Mouse (Mus musculus) gastrocnemius, postnatal 10 days (tissue): ENCODE measurements around the gene Tll1. TPM values are rescaled to one million over a fixed set of nuclear protein-coding genes. Genes with fewer than 3 reads are reported as not detected.
"Not testable (repeated sequence)": the region's sequence is repeated elsewhere in the genome, so short reads cannot be mapped to it uniquely, and the experiment has no call there.

ENCODE experiments used
- DNase-seq: peaks from one replicate; pipeline ENCODE4 v3.0.0; 2021; ENCODE audit warnings: mixed read lengths
- total RNA-seq, 2 experiments: library from RNA; stranded (reverse); gene quantifications; 2 replicates each; pipeline ENCODE4 v1.2.3; 2021

Tll1 gene
- total RNA-seq, 2 experiments from 2014 or later, result 4.0 to 4.3 TPM

- DNase-seq, result no peak
These were observed 146.2 kb downstream of the Tll1 start for GRCm38 (mm10) chr8:64059867-64060266.

- no peak for DNase-seq
These were observed 148.5 kb downstream of the Tll1 start for GRCm38 (mm10) chr8:64057571-64057970.

DNA sequence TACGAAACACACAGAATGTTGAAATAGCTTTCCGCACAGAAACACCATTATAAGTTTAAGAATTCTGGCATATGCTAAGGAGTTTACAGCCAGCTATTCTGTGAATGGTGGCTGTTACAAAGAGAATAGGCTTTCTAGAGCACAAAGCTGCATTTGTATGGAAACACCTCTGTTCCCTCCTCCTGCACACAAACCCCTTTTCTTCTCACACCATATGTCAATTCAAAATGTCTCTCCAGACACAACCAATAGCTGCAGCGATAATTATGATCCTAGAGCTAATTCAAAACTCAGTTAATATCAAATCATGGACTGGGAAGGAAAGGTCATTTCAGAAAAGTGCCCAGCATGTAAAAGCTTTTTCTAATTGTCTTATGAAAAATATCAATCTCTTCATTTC, 157.5 kb downstream of the Tll1 start:
- DNase-seq, result no peak

DNA sequence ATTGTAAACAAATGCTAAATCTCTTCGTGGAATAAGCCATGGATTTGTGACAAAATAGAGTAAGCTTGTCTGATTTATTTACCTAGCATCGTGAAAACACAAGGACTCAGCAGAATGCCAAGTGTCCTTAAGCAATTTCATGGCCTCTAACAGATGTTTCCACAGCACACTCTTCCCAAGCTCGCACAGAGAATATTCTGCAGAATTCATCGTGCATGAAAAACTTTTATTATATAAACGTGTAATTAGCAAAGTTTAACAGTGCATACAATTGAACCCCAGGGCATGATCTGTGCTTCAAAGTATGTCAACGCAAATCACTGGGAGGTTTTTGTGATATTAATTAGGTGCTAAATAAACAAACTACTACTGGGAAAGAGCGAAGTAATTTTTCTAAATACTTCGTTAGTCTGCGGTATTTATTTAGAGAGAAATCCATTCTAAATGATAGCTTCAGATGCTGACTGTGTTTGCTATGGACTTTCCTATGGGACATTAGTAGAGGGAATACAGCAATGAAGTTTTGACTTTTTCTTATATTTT, 158.0 kb downstream of the Tll1 start:
- DNase-seq, result no peak

GRCm38 (mm10) chr8:64041303-64041884, 164.7 kb downstream of the Tll1 start:
- no peak for DNase-seq

GRCm38 (mm10) chr8:64030672-64031385, 175.2 kb downstream of the Tll1 start:
- DNase-seq, result no peak

DNA sequence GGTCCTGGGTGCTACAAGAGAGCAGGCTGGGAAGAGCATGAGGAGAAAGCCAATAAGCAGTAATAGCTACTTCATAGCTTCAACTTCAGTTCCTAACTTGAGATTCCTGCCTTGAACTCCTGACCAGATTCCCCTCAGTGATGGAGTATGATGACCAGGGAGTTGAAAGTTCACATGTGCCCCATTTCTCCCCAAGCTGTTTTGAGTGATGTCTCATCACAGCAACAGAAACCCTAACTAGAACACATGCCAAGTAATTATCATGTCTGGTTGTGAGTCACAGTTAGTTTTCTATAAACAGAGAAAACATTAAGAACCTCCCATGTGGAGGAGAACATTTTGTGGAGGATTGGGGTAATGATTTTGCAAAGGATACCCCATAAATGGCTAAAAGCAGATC, 176.0 kb downstream of the Tll1 start:
- DNase-seq, result no peak

DNA sequence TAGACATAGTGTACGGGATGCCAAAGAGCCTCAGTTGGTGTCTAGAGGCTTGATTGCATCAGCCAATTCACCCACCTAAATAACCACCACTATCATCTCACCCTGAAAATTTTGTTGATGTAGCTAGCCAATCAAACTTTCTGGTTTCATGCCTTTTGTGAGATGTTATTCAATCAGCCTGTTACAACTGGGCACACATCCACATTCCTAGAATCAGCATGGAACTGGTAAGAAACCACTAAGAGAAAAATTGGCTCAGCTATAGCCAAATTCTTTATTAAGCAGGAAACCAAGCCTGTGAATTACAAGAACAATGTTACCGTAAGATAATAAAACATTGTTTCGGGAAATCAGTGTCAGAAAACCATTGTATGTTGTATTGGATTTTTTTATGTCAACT, 176.5 kb downstream of the Tll1 start:
- DNase-seq, result no peak

- DNase-seq, result no peak
These were observed 181.7 kb downstream of the Tll1 start for GRCm38 (mm10) chr8:64024359-64024758.

- no peak for DNase-seq
These were observed 182.5 kb downstream of the Tll1 start for GRCm38 (mm10) chr8:64023579-64023978.

- no peak for DNase-seq
These were observed 183.0 kb downstream of the Tll1 start for GRCm38 (mm10) chr8:64023027-64023426.

DNA sequence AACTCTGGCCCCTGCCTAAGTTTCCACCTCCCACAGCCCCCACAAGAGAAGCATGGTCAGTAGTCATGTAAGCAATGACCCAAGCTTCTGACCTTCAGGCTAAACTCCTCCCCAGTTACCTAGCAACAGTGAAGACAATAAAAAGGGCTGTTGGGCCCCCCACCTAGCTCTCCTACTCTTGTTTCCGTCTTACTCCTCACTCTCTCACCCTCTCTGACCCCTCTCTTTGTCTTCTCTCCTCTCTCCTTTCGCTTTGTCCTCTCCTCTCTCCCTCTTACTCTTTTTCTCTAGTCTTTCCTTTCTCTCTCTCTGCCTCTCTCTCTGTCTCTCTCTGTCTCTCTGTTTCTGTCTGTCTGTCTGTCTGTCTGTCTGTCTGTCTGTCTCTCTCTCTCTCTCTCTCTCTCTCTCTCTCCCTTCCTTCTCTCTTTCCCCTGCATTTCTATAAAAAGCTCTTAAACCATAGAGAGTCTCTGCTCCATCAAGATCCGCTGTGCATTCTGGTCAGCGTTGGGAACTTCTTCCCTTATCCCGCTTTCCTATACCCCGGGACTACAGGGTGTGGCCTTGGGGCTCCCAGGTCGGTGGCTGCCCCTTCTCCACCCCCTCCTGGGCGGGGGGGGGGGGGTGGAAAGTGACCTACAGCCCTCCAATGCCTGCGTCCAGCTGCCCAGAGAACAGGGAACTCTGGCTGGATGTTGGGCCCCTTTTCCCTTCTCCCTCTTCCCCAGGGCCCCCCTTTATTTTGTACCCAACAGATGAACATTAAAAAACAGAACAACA, 235.3 kb downstream of the Tll1 start:
- DNase-seq, result not testable (repeated sequence)
